Mouse (Mus musculus): ENCODE measurements around the gene Arf4. TPM values are rescaled to one million over a fixed set of nuclear protein-coding genes. Genes with fewer than 3 reads are reported as not detected.
"Not testable (repeated sequence)": the region's sequence is repeated elsewhere in the genome, so short reads cannot be mapped to it uniquely, and the experiment has no call there.

Gene Arf4
- polyA plus RNA-seq, 2 experiments = 302 to 708 TPM

DNA sequence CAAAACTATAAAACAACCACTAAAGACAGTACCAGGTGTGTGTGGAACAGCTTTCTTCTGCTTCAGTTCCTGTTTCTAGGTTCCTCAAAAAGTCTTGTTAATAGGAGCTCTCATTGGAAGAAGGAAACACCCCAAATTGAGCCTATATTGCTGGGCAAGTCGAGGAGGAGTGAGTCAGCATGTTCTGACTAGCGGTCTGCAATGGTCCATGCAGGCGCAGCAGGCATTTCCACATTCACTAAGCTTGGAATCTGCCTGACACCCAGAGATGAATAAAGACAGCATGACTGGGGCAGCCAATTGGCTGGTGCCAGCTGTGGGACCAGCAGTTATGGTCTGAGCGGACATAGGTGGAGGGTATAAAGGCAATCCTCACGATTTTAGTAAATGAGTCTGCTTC, 37.9 kb downstream of the Arf4 start:
- no peaks in the 10 kb centered on the region for H3K4me1 ChIP-seq (ENCODE audit: control insufficient read depth, insufficient read depth, low read length)
- no peak for DNase-seq (ENCODE audit: low spot score)
- TF ChIP-seq POLR2A (IDR thresholded peaks at IDR 0.05; ENCODE audit: borderline replicate concordance, extremely low read depth, insufficient read depth, insufficient read length) = no peak
- no peaks in the 10 kb centered on the region for H3K27me3 ChIP-seq (ENCODE audit: control insufficient read depth, insufficient read depth, low read length)
- no peak overlapping the region for H3K4me3 ChIP-seq (replicated peaks; ENCODE audit: low read length)
- no peak overlapping the region for H3K4me2 ChIP-seq (replicated peaks; ENCODE audit: low read depth, low read length, severe bottlenecking)
- H3K27ac ChIP-seq (replicated peaks; ENCODE audit: low read depth, low read length) = no peak overlapping the region
- H3K9me3 ChIP-seq (ENCODE audit: control insufficient read depth, low read length) = no peaks in the 10 kb centered on the region
- no peak overlapping the region for H3K9ac ChIP-seq (ENCODE audit: low read depth, low read length, severe bottlenecking)
- 76% methylated on average over 5 of the region's 5 CpGs for WGBS
- H3K36me3 ChIP-seq (ENCODE audit: control insufficient read depth, insufficient read depth, low read length) = no peaks in the 10 kb centered on the region
- no peak for ATAC-seq (ENCODE audit: low FRiP score, low read depth)

DNA sequence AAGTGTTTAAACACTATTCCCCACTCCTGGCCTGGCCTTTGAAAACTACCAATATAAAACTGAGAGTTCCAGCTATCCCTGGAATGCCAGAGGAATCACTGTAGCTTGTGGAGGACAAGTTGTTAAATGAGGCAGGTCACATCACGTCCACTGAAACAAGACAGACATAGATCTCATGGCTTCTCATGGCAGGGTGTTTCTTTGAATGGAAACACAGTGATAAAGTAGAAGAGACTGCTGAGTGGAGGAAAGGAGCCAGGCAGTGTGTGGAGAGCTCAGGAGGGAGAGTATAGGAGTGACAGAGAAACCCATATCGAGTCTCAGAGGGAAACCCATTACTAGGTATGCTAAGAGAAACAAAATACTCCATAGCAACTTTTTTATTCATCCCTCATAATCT, 52.9 kb downstream of the Arf4 start:
- Histone ChIP-seq H3K9ac (ENCODE audit: low read depth, low read length, severe bottlenecking) (no peak overlapping the region), H3K36me3 (ENCODE audit: control insufficient read depth, insufficient read depth, low read length) (no peaks in the 10 kb centered on the region)
- WGBS = 47% methylated on average over 2 of the region's 2 CpGs

DNA sequence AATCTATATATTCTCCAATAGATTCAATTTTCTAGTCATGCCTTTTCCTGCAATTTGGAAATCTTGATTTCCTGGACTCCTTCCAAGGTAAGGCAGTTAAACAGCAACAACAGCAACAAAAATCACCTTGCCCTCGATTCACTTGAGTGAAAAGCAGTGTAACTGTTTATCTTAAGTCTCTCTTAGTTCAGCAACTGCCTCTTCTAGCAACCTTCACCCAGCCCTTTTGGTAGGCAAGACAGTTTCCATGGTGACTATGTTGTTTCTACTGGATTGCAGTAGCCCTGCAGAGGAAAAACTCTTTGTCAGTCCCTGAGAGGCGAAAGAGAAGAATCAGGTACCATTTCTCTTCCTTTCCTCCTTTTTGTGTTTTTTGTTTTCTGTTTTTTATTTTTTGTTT, 53.5 kb downstream of the Arf4 start:
- no peak overlapping the region for H3K27ac ChIP-seq (replicated peaks; ENCODE audit: low read depth, low read length)
- no peaks in the 10 kb centered on the region for H3K27me3 ChIP-seq (ENCODE audit: control insufficient read depth, insufficient read depth, low read length)
- ATAC-seq (ENCODE audit: low FRiP score, low read depth) = no peak
- no peak for DNase-seq (ENCODE audit: low spot score)
- H3K36me3 ChIP-seq (ENCODE audit: control insufficient read depth, insufficient read depth, low read length) = no peaks in the 10 kb centered on the region
- H3K9ac ChIP-seq (ENCODE audit: low read depth, low read length, severe bottlenecking) = no peak overlapping the region
- no peak overlapping the region for H3K4me2 ChIP-seq (replicated peaks; ENCODE audit: low read depth, low read length, severe bottlenecking)
- 53% methylated on average over 2 of the region's 2 CpGs for WGBS
- H3K4me1 ChIP-seq (ENCODE audit: control insufficient read depth, insufficient read depth, low read length) = no peaks in the 10 kb centered on the region
- no peaks in the 10 kb centered on the region for H3K9me3 ChIP-seq (ENCODE audit: control insufficient read depth, low read length)
- TF ChIP-seq POLR2A (IDR thresholded peaks at IDR 0.05; ENCODE audit: borderline replicate concordance, extremely low read depth, insufficient read depth, insufficient read length) = no peak
- no peak overlapping the region for H3K4me3 ChIP-seq (replicated peaks; ENCODE audit: low read length)

More for the DNA sequence above, 52.9 kb downstream of the Arf4 start:
- Histone ChIP-seq H3K9me3 (ENCODE audit: control insufficient read depth, low read length) (no peaks in the 10 kb centered on the region), H3K4me3 (replicated peaks; ENCODE audit: low read length) (no peak overlapping the region), H3K27me3 (ENCODE audit: control insufficient read depth, insufficient read depth, low read length) (no peaks in the 10 kb centered on the region), H3K4me2 (replicated peaks; ENCODE audit: low read depth, low read length, severe bottlenecking) (no peak overlapping the region), H3K27ac (replicated peaks; ENCODE audit: low read depth, low read length) (no peak overlapping the region), H3K4me1 (ENCODE audit: control insufficient read depth, insufficient read depth, low read length) (no peaks in the 10 kb centered on the region)
- TF ChIP-seq POLR2A (IDR thresholded peaks at IDR 0.05; ENCODE audit: borderline replicate concordance, extremely low read depth, insufficient read depth, insufficient read length) = no peak
- DNase-seq (ENCODE audit: low spot score) (no peak), ATAC-seq (ENCODE audit: low FRiP score, low read depth) (no peak)

DNA sequence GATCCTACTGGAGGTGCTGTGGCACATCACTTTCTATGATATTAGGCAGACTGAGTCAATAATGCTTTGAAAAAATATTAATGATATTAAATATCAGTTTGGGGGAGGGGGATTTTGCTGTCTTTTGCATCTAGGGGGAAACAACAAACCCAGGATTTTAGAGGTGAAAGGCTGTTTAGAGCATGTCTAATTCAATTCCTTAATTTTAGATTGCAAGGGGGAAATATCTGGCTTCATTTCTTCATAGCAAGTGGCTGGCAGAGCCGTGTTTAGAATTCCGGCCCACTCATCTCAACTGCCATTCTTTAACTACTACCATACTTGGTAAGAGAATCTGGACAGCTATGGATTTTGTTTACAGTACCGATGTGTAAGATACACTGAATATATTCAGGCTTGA, 55.1 kb downstream of the Arf4 start, which contains the start of gene Dnah12:
Gene Dnah12 (plus strand): TSS at position 301 of the 400 bp plus-strand sequence.
- 92% methylated on average over 3 of the region's 3 CpGs for WGBS
- ATAC-seq (ENCODE audit: low FRiP score, low read depth) = no peak

DNA sequence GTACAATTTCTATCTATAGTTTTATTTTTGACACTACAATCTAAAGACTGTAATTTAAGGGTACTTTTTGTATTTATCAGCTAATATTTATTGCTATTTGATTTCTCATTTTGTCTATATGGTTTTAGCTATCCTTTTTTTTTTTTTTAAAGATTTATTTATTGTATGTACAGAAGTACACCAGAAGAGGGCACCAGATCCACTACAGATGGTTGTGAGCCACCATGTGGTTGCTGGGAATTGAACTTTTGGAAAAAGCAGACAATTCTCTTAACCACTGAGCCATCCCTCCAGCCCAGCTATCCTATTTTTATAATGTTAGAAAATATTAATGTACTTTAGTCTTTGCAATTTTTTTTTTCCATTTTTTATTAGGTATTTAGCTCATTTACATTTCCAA, 60.0 kb downstream of the Arf4 start:
- no peak overlapping the region for H3K4me2 ChIP-seq (replicated peaks; ENCODE audit: low read depth, low read length, severe bottlenecking)
- no peak overlapping the region for H3K9ac ChIP-seq (ENCODE audit: low read depth, low read length, severe bottlenecking)
- no peaks in the 10 kb centered on the region for H3K36me3 ChIP-seq (ENCODE audit: control insufficient read depth, insufficient read depth, low read length)
- H3K9me3 ChIP-seq (ENCODE audit: control insufficient read depth, low read length) = no peaks in the 10 kb centered on the region
- DNase-seq (ENCODE audit: low spot score) (no peak), ATAC-seq (ENCODE audit: low FRiP score, low read depth) (no peak)
- no peak overlapping the region for H3K27ac ChIP-seq (replicated peaks; ENCODE audit: low read depth, low read length)
- no peaks in the 10 kb centered on the region for H3K27me3 ChIP-seq (ENCODE audit: control insufficient read depth, insufficient read depth, low read length)
- no peak for TF ChIP-seq POLR2A (IDR thresholded peaks at IDR 0.05; ENCODE audit: borderline replicate concordance, extremely low read depth, insufficient read depth, insufficient read length)
- no peaks in the 10 kb centered on the region for H3K4me1 ChIP-seq (ENCODE audit: control insufficient read depth, insufficient read depth, low read length)
- H3K4me3 ChIP-seq (replicated peaks; ENCODE audit: low read length) = no peak overlapping the region

More for the DNA sequence above, 55.1 kb downstream of the Arf4 start, which contains the start of gene Dnah12:
- no peaks in the 10 kb centered on the region for H3K27me3 ChIP-seq (ENCODE audit: control insufficient read depth, insufficient read depth, low read length)
- no peaks in the 10 kb centered on the region for H3K9me3 ChIP-seq (ENCODE audit: control insufficient read depth, low read length)
- TF ChIP-seq POLR2A (IDR thresholded peaks at IDR 0.05; ENCODE audit: borderline replicate concordance, extremely low read depth, insufficient read depth, insufficient read length) = no peak
- no peak for DNase-seq (ENCODE audit: low spot score)
- no peak within 1 kb of the TSS for H3K4me3 ChIP-seq (replicated peaks; ENCODE audit: low read length)
- no peak within 1 kb of the TSS for H3K9ac ChIP-seq (ENCODE audit: low read depth, low read length, severe bottlenecking)
- no peaks in the 10 kb centered on the region for H3K36me3 ChIP-seq (ENCODE audit: control insufficient read depth, insufficient read depth, low read length)
- no peak within 1 kb of the TSS for H3K27ac ChIP-seq (replicated peaks; ENCODE audit: low read depth, low read length)
- H3K4me1 ChIP-seq (ENCODE audit: control insufficient read depth, insufficient read depth, low read length) = no peaks in the 10 kb centered on the region
- H3K4me2 ChIP-seq (replicated peaks; ENCODE audit: low read depth, low read length, severe bottlenecking) = no peak within 1 kb of the TSS

DNA sequence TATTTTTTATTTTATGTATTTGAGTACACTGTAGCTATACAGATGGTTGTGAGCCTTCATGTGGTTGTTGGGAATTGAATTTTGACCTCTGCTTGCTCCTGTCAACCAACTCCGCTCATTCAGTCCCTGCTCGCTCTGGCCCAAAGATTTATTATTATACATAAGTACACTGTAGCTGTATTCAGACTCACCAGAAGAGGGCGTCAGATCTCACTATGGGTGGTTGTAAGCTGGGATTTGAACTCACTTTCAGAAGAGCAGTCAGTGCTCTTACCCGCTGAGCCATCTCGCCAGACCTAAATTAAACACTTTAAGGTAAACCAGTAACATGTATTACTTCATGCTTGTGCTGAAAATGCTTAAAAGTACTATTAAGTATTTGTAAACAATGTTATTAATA, 67.4 kb downstream of the Arf4 start:
- ATAC-seq (ENCODE audit: low FRiP score, low read depth); H3K9me3 ChIP-seq (ENCODE audit: control insufficient read depth, low read length); H3K36me3 ChIP-seq (ENCODE audit: control insufficient read depth, insufficient read depth, low read length); H3K4me3 ChIP-seq (replicated peaks; ENCODE audit: low read length); H3K27ac ChIP-seq (replicated peaks; ENCODE audit: low read depth, low read length); H3K4me1 ChIP-seq (ENCODE audit: control insufficient read depth, insufficient read depth, low read length); H3K27me3 ChIP-seq (ENCODE audit: control insufficient read depth, insufficient read depth, low read length); H3K9ac ChIP-seq (ENCODE audit: low read depth, low read length, severe bottlenecking); H3K4me2 ChIP-seq (replicated peaks; ENCODE audit: low read depth, low read length, severe bottlenecking); DNase-seq (ENCODE audit: low spot score): not testable (repeated sequence)
- 82% methylated on average over 5 of the region's 5 CpGs for WGBS

Small RNAs within 50 kb of the gene (microRNA-seq; reads per million reads assigned to microRNA genes)
- not detected for gene Mir7672

Other genes with a start within 250 kb of the Arf4 start
- 24.8 and 27.0 TPM in 2 replicates for gene Slmap, start 103.1 kb upstream of the Arf4 start, polyA plus RNA-seq (2012; rRNA removed)
- gene Slmap, start 103.1 kb upstream of the Arf4 start, polyA plus RNA-seq (2014; fragmentation: Nextera tagmentation; extraction: Ambion mirVana) = 25.4 and 26.5 TPM in 2 replicates
- 19.2 and 19.4 TPM in 2 replicates for gene Dennd6a, start 64.2 kb upstream of the Arf4 start, polyA plus RNA-seq (2012; rRNA removed)
- 28.6 and 28.7 TPM in 2 replicates for gene Dennd6a, start 64.2 kb upstream of the Arf4 start, polyA plus RNA-seq (2014; fragmentation: Nextera tagmentation; extraction: Ambion mirVana)
- gene Pde12, start 31.8 kb downstream of the Arf4 start, polyA plus RNA-seq (2012; rRNA removed) = 5.6 and 6.2 TPM in 2 replicates
- gene Pde12, start 31.8 kb downstream of the Arf4 start, polyA plus RNA-seq (2014; fragmentation: Nextera tagmentation; extraction: Ambion mirVana) = 10.0 and 10.2 TPM in 2 replicates
- gene Dnah12, start 55.2 kb downstream of the Arf4 start, polyA plus RNA-seq (2012; rRNA removed) = 0.12 and 0.14 TPM in 2 replicates
- 0.08 and 0.15 TPM in 2 replicates for gene Dnah12, start 55.2 kb downstream of the Arf4 start, polyA plus RNA-seq (2014; fragmentation: Nextera tagmentation; extraction: Ambion mirVana)

All from limb, embryonic 14.5 days (tissue).